Mouse (Mus musculus): ENCODE data around the gene Slc4a1ap. TPM values are rescaled to one million over a fixed set of nuclear protein-coding genes. Genes with fewer than 3 reads are reported as not detected.
"Not testable (repeated sequence)": the region's sequence is repeated elsewhere in the genome, so short reads cannot be mapped to it uniquely, and the experiment has no call there.

Gene Slc4a1ap
- total RNA-seq (2014; fragmentation: Nextera tagmentation): 32.1 and 37.3 TPM in 2 replicates
- total RNA-seq (2017): 45.1 and 53.4 TPM in 2 replicates

DNA sequence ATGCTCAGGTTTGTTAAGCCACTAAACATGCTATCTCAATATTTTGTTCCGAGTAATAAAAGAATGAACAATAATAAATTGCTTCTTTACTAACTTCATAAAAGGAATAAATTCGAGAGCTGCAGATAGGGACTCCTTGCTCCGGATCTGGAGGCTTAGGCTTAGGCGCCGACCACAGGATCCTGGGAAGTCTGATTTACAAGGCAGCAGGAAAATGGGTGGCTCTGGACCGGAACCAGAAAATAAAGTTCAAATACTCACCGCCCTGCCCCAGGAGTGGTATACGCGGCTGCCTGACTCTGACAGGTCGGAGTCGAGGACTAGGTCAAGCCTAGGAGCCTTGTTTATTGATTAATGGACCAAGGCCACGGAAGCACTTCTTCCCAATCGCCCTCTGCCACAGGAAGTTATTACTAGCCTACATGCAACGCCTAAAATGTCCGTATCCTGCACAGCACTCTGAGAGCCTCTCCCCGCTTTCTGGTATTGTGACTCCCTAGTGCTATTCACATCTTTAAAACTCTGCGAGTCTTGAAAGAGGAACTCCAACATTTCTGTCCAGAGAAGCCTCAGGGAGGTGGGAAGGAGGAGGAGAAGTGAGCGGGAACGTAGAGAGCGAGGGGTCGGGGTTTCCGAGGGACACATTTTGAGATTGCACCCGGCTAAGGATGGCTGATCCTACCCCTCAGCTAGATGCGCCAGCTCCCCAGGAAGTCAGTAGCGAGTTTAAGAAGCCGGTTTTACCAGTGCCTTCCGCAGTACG, at the start of gene Slc4a1ap:
Gene Slc4a1ap (plus strand): TSS at position 642 of the 763 bp plus-strand sequence.
- peak; percentile 92 for ATAC-seq (replicated peaks; ENCODE audit: poor library complexity, severe bottlenecking)

DNA sequence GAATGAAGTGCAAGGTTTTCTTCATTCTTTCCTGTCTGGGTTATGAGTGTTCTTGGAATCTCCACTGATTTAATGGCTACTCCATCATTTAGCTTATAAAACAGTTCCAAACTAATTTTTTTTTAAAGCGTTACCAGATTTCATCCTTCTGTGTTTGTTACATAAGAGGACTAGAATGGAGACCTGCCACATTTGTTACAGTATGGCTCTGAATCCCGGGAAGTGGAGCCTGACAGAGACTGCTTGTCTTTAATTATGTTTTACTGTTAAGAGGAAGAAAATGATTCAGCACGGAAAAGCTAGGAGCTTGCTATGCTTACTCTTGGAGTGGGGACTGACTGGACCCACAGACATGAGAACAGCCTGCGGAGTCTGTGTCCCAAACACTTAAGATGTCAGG, 46.3 kb upstream of the Slc4a1ap start:
- ATAC-seq (replicated peaks; ENCODE audit: poor library complexity, severe bottlenecking): no peak

DNA sequence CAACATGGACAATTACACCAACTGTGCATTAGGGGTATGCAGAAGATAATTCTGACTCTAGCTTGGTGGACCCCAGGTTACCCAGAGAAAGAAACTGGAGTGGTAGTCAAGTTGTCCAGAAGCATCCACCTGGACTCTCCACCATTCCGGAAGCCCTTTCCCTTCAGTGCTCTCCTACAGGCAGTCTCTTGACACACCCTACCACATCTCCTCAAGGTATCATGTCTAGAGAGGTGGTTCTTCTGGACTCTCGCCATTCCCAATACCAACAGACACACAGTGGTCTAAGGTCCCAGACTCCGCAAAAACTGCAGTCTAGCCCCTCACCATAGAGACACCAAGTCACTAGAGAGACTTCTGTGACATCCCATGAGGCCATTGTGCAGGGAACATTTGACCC, 41.4 kb upstream of the Slc4a1ap start, which contains the start of gene 4930548H24Rik:
Gene 4930548H24Rik (plus strand): TSS at position 301 of the 400 bp plus-strand sequence.
- ATAC-seq (replicated peaks; ENCODE audit: poor library complexity, severe bottlenecking): no peak

DNA sequence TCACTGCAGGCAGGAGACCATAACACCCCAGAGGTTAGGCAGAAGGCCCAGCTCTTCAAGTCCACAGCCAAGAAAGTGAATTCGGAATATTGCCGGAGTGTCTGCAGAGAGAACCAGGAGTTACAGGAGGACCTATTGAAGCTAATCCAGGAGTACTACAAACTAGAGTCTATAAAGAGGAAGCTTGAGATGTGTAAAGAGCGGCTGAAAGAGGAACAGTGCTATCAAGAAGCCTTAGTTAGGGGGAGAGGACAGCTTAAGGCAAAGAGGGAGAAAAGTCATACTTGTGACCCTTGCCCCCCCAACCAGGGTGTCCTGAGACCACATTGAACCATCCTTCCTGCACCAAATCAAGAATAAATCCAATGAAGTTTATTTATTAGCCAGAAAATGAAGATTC, 38.9 kb upstream of the Slc4a1ap start:
- peak; percentile 79 for ATAC-seq (replicated peaks; ENCODE audit: poor library complexity, severe bottlenecking)

DNA sequence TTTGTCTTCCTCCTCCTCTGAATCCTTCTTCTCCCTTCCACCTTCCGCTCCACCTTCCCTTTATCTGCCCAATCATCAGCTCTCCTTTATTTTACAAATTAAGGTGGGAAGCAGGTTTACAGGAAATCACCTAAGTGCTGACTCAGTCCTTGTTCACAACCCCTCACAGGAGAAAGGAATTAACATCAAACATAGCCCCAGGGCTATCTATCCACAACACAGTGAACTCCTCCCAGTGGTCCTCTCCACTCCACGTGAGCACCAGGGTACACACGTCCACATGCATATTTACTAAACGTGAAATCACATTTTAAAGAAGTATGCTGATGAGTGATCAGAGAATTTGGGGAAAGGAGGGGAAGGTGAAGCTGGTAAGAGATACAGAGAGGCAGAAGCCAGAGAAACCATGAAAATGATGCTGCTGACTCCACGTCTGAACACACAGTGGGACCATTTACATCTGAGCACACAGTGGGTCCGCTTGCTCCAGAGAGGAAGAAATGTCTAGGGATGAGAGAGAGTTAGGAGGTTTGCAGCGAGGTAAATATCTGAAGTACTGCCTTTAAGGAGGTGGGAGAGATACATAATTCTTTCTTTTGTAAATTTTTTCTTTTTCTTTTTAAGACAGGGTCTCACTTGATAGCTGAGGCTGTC, 37.6 kb upstream of the Slc4a1ap start:
- no peak for ATAC-seq (replicated peaks; ENCODE audit: poor library complexity, severe bottlenecking)

DNA sequence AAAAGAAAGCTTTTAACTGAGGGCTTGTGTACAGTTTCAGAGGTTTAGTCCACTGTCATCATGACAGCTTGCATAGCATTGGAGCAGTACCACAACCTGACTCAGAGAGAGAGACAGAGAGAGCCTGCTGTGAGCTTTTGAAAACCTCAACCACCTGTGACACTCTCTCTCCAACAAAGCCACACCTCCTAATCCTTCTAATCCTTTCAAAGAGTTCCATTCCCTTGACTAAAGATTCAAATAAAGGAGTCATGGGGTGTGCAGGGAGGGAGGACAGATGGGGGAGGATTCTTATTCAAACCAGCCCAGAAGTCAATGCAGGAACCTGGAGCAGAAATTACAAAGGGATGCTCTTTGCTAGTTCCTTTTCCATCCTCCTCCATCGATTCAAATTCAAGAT, 34.8 kb upstream of the Slc4a1ap start:
- ATAC-seq (replicated peaks; ENCODE audit: poor library complexity, severe bottlenecking): no peak

DNA sequence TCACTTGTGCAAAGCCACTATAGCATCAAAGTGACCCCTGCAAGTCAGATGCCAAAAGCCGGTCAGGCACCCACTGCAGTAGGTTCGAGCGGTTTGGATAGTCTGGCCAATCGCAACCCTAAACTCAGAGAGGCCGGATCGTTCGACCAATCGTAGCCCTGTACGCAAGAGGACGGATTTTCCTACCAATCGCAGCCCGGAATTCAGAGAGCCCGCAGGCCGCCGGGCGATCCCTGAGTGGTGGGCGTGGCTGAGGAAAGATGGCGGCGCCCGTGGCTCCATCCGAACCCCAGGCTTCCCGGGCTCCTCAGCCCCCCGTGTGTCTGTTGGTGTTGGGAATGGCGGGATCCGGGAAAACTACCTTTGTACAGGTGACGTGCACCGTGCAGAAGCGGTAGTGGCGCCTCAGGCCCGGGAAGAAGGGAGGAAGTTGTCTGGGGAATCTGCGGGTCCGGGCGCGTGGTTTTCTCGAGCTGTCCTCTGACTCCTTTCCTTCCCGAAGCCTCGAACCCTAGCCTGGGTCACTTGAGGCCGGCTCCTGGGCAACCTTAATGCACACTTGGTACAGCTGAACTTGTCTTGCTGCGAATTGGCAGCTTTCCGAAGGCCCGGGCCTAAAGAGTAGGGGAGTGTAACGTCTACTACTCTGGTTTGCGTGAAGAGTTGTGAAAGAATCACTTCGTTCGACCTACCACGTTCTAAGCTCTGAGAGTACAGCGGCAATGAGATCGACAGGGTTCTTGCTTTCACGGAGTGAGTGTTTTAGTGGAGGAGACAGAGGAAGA, 32.1 kb upstream of the Slc4a1ap start, which contains the start of gene Gpn1:
Gene Gpn1 (plus strand): TSS at position 229 of the 785 bp plus-strand sequence.
- ATAC-seq (replicated peaks; ENCODE audit: poor library complexity, severe bottlenecking): peak; percentile 99

DNA sequence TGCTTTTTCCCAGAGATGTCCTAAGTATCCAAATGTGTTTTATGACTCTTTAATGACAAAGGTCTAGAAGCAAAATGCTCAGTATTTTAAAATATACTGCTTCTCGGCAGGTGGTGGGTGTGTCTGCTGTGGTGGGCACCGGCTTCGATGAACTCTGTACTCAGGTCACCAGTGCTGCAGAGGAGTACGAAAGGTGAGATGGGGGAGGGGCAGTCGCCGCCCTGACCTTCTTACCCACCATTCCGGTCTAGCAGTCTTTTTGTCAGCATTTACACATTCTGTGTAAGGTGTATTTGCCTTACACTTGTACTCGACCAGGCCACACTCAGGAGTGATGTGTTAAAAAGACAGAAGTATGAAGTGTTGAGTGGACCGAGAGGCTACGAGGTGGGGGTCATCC, 22.0 kb upstream of the Slc4a1ap start:
- ATAC-seq (replicated peaks; ENCODE audit: poor library complexity, severe bottlenecking): no peak

DNA sequence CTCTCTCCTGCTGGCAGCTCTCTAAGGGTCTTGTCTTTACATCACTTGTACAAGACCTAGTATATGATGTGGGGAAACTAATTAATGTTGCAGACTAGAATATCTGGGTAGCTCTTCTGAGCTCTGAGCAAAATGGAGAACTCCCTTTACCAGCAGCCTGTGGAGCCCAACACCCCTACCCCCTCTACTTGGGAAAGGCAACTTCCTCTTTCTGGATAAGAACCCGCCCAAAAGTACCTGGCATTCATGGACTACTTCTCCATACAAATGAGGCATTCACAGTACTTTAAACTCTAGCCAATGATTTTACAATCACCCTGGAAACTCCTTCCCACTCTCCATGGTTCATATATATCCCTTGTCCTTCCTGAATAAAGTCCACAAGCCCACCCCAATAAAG, 14.3 kb upstream of the Slc4a1ap start:
- ATAC-seq (replicated peaks; ENCODE audit: poor library complexity, severe bottlenecking): peak; percentile 94

DNA sequence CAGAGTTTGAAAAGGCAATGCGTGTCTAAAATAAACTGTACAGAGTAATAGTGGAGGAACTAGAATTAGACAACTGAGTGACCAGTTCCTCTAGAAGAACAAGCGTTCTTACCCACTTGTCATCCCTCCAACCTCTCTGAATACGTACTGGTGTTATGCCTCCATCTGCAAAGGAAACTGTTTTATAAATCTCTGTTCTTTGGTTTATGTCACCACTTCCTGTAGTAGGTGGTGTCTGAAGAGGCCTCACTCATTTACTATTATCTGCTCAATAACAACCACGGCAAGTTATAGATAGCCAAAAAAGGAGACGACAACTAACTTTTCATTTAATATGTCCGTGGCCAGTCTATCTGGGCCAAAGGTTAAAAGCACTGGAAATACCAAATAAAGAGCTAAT, 6.2 kb upstream of the Slc4a1ap start:
- ATAC-seq (replicated peaks; ENCODE audit: poor library complexity, severe bottlenecking): no peak

DNA sequence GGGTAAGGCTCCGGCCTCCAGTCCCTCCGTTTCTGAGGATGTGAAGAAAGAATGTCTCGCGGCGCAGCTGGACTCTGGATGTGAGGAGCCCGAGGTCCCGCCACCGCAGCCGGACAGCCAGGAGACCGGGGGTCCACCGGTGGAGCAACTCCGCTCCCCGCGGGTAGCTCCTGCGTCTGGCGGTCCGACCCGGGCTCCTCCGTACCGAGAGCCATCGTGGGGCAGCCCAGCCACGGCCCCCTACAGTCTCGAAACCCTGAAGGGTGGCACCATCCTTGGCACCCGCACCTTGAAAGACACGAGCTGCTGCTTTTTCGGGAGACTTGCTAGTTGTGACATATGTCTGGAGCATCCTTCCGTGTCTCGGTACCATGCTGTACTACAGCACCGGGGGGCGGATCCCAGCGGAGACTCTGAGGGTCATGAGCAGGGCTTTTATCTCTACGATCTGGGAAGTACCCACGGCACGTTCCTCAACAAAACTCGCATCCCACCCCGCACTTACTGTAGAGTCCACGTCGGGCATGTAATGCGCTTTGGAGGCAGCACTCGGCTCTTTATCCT, 404 bp downstream of the Slc4a1ap start:
- ATAC-seq (replicated peaks; ENCODE audit: poor library complexity, severe bottlenecking): peak; percentile 26

DNA sequence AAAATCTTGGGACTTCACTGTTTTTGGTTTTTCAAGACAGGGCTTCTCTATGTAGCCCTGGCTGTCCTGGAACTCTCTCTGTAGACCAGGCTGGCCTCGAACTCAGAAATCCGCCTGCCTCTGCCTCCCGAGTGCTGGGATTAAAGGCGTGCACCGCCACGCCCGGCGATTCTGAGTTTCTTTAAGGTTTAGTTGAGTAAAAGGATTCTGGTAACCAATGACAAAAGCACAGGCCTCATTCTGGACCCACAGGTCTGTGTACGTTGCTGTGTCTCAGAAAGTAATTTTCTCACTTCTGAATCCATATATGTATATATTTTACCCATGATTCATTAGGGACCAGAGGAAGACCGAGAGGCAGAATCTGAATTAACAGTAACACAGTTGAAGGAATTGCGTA, 912 bp downstream of the Slc4a1ap start, which contains the start of gene Supt7l:
Gene Supt7l (minus strand): TSS at position 101 of the 400 bp plus-strand sequence.
- ATAC-seq (replicated peaks; ENCODE audit: poor library complexity, severe bottlenecking): not testable (repeated sequence)

DNA sequence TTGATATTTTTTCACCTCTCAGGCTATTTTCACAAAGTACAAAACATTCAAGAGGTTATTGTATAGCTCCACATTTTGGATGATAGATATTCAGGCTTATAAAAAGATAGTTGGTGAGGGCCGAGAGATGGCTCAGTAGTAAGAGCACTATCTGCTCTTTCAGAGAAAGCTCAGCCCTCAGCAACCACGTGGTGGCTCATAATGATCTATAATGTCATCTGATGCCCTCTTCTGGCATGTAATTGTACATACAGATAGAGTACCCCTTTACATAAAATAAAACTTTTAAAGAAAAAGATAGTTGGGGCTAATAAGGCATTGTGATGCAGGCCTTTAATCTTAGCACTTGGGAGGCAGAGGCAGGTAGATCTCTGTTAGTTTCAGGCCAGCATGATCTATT, 1.8 kb downstream of the Slc4a1ap start:
- ATAC-seq (replicated peaks; ENCODE audit: poor library complexity, severe bottlenecking): no peak

DNA sequence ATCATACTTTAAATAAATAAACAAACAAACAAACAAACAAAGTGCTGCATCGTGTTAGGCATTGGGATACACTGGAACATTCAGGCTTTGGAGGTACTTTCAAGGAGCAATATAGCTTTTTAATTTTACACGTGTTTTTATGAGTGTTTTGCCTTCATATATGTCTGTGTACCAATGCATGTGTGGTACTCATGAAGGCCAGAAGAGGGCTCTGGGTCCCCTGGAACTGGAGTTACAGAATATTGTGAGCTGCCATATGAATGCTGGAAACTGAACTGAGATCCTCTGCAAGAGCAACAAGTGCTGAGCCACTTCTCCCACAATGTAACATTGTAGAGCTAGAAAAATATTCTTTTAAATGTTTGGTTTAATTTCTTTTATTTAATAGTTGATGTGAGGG, 8.4 kb downstream of the Slc4a1ap start:
- ATAC-seq (replicated peaks; ENCODE audit: poor library complexity, severe bottlenecking): no peak

DNA sequence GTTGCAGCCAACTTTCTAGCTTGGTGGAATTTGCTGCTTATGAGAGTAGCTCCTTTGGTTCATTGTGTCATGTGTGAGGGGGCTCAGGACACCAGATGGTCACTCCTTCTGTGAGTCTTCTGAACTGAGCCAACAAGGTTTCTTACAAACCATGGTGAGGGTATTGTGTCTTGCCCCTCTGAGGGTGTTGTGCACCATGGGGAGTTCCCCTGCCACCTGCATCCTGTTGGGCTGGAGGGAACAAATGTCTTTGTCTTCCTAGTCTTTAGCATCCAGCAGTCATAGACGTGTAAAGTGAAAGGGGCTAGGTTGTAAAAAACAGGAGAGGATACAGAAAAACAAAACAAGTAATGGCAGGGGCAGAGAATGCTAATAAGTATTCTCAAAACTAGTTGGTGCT, 32.6 kb downstream of the Slc4a1ap start:
- ATAC-seq (replicated peaks; ENCODE audit: poor library complexity, severe bottlenecking): no peak

DNA sequence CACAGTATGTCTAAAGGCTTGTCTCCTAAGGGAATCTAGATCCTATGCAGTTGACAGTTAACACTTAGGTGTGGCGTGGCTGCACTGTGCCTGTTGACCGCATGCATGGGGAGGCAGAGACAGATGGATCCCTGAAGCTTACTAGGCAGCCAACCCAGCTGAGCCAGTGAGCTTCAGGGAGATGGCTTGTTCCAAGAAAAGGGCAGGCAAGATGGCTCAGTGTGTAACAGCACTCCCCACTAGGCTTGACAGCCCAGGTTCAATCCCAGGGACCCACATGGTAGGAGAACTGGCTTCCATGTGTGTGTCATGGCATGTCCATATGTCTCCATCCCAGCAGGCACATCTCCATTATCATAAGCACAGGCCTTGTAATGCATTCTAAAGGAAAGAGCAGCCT, 33.6 kb downstream of the Slc4a1ap start:
- ATAC-seq (replicated peaks; ENCODE audit: poor library complexity, severe bottlenecking): no peak

DNA sequence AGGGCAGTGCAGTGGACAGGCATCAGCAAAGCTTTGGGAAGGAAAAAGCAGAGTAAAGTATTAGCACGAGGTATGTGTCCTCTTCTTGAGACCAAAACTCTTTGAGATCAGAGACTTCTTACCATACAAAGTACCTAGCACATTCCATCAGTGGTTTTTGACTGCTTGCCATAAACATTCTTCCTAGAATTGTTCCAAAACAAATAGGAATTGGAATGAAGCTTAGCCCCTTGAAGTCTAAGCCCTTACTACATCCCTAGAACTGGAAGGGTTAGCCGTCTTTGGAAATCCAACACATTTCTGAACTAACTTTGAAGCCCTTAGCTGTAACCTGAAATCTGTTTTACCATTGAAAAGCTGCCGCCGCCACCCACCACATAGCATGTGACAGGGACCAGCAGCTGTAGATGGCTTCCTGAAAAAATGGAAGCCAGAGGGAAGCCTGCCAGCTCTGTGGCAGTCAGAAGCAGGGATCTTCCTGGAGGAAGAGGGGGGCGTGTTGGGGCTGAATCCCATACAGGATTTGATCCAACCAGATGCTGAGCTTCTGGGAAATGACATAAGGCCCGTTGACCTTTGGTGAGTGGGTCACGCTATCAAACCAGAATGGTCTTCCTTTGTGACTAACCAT, 35.4 kb downstream of the Slc4a1ap start:
- no peak for ATAC-seq (replicated peaks; ENCODE audit: poor library complexity, severe bottlenecking)

DNA sequence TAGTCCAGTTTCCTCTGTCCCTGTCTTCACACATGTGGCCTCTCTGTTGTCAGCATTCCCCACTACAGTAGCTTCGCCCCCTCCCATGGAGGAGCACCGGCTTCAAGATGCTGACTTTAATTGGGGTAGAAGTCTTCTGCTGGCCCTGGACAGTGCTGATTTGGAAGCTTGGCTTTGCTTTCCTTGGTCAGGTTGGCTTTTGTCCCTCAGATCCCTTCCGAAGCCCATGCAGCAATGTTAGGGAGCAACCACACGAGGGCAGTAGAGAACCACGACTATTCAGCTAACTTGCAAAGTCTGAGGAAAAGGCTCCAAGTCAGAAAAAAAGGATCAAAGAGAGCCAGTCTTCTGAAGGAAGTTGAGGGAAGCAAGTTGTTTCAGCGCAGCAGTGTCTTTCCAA, 36.7 kb downstream of the Slc4a1ap start:
- ATAC-seq (replicated peaks; ENCODE audit: poor library complexity, severe bottlenecking): peak; percentile 78

DNA sequence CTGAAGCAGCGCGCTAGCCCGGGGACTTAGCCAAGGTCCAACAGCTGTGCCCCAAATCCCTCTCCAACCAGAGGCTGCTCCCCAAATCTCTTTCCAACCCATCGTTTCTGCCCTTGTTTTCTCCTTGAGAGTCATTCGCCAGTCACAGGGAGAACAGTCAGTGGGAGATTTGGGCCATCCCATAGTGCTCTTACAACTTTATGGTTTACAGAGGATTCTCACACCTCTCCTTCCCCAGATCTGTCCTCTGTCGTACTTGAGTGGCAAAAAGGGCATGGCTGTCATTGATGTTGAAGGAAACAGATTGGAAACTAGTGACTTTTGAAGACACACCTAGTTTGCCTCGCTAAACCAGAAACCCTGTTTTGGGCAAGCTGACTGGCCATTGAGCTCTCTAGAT, 37.1 kb downstream of the Slc4a1ap start:
- ATAC-seq (replicated peaks; ENCODE audit: poor library complexity, severe bottlenecking): no peak

DNA sequence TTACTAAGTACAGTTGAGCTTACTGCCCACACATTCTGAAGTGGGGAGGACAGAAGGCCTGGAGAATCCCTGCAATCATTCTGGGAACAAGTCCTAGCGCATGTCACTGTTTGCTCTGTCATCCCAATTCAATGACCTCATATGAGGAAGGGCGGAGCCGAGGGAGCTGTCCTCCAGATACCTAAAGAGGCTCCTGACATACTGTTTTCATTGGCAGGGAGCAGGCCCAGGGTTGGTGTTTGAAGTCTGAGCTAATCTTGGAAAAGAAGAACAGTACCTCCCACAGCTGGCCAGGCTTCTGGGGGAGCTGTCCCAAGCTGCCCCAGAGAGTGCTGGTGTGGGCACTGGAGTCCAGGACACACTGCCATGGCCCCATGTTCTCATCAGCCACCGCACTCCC, 38.2 kb downstream of the Slc4a1ap start:
- ATAC-seq (replicated peaks; ENCODE audit: poor library complexity, severe bottlenecking): no peak

Measured in granulocyte monocyte progenitor cell, adult 5-6 weeks (primary cell).